Mouse (Mus musculus): Measurements from ENCODE around the gene Rpl18. TPM values are rescaled to one million over a fixed set of nuclear protein-coding genes. Genes with fewer than 3 reads are reported as not detected.

The Rpl18 gene
- total RNA-seq, 1 experiment = 3,487 TPM

GRCm38 (mm10) chr7:45682144-45683126, 32.8 kb upstream of the Rpl18 start:
- Histone ChIP-seq H3K4me1 (ENCODE audit: control insufficient read depth in 2 of 2, insufficient read depth in 2 of 2, low read length in 2 of 2, poor library complexity in 1 of 2) (peaks cover 0 to 11% of the 10 kb centered on the region in 2 experiments; a peak in 1 of 4 replicates), H3K9me3 (ENCODE audit: control insufficient read depth, insufficient read depth, low read depth, low read length) (no peaks in the 10 kb centered on the region), H3K27ac (ENCODE audit: insufficient read depth, low read depth, low read length, poor library complexity, severe bottlenecking) (peak overlapping the region; percentile 62), H3K9ac (ENCODE audit: insufficient read depth, low read depth, low read length, poor library complexity, severe bottlenecking) (peak overlapping the region; percentile 76), H3K36me3 (ENCODE audit: control insufficient read depth, insufficient read depth, low read length, poor library complexity, severe bottlenecking) (no peaks in the 10 kb centered on the region; the same call in 1 of the 2 replicates), H3K4me3 (ENCODE audit: insufficient read depth in 1 of 2, low read depth in 1 of 2, low read length in 2 of 2, poor library complexity in 1 of 2, severe bottlenecking in 1 of 2) (peak overlapping the region; percentile 11 to 15; a peak in 1 of 4 replicates)
- in situ Hi-C loops (cut with MboI; ENCODE audit: low sequenced_read_pairs in 2 of 2, unreplicated experiment in 2 of 2) = no loop called here
- peak; percentile 92 for DNase-seq (ENCODE audit: low read depth, low spot score)
- peak; percentile 43; the same call in 1 of the 2 replicates for TF ChIP-seq HCFC1 (IDR thresholded peaks at IDR 0.05; ENCODE audit: borderline replicate concordance, insufficient read depth, low read length)
- TF ChIP-seq MAFK (IDR thresholded peaks at IDR 0.05; ENCODE audit: insufficient read depth, low read depth, low read length) = no peak
- peak; percentile 73; the same call in 1 of the 2 replicates for TF ChIP-seq ZC3H11A (IDR thresholded peaks at IDR 0.05; ENCODE audit: borderline replicate concordance, low read depth, low read length)

GRCm38 (mm10) chr7:45683396-45684050, 31.7 kb upstream of the Rpl18 start, which contains the start of gene Ntn5:
TSS of gene Ntn5 (plus strand) at chr7:45684022.
- H3K4me3 ChIP-seq (ENCODE audit: insufficient read depth in 1 of 2, low read depth in 1 of 2, low read length in 2 of 2, poor library complexity in 1 of 2, severe bottlenecking in 1 of 2) = peak within 1 kb of the TSS in 1 of 2 experiments; percentile 36; a peak in 1 of 4 replicates
- H3K4me1 ChIP-seq (ENCODE audit: control insufficient read depth in 2 of 2, insufficient read depth in 2 of 2, low read length in 2 of 2, poor library complexity in 1 of 2) = peaks cover 0 to 11% of the 10 kb centered on the region in 2 experiments; a peak in 1 of 4 replicates
- DNase-seq (ENCODE audit: low read depth, low spot score) = no peak
- in situ Hi-C loops (cut with MboI; ENCODE audit: low sequenced_read_pairs in 2 of 2, unreplicated experiment in 2 of 2) = no loop called here
- H3K9ac ChIP-seq (ENCODE audit: insufficient read depth, low read depth, low read length, poor library complexity, severe bottlenecking) = peak within 1 kb of the TSS; percentile 52; the same call in 1 of the 2 replicates
- no peak for TF ChIP-seq MAFK (IDR thresholded peaks at IDR 0.05; ENCODE audit: insufficient read depth, low read depth, low read length)
- TF ChIP-seq CHD2 (IDR thresholded peaks at IDR 0.05; ENCODE audit: low read depth, low read length) = no peak
- H3K9me3 ChIP-seq (ENCODE audit: control insufficient read depth, insufficient read depth, low read depth, low read length) = no peaks in the 10 kb centered on the region
- no peak within 1 kb of the TSS for H3K27ac ChIP-seq (ENCODE audit: insufficient read depth, low read depth, low read length, poor library complexity, severe bottlenecking)
- H3K36me3 ChIP-seq (ENCODE audit: control insufficient read depth, insufficient read depth, low read length, poor library complexity, severe bottlenecking) = no peaks in the 10 kb centered on the region

GRCm38 (mm10) chr7:45685811-45686210, 29.4 kb upstream of the Rpl18 start:
- Histone ChIP-seq H3K27ac (ENCODE audit: insufficient read depth, low read depth, low read length, poor library complexity, severe bottlenecking) (no peak overlapping the region), H3K9me3 (ENCODE audit: control insufficient read depth, insufficient read depth, low read depth, low read length) (no peaks in the 10 kb centered on the region), H3K36me3 (ENCODE audit: control insufficient read depth, insufficient read depth, low read length, poor library complexity, severe bottlenecking) (no peaks in the 10 kb centered on the region), H3K4me1 (ENCODE audit: control insufficient read depth in 2 of 2, insufficient read depth in 2 of 2, low read length in 2 of 2, poor library complexity in 1 of 2) (peaks cover 0 to 14% of the 10 kb centered on the region in 2 experiments; a peak in 1 of 4 replicates), H3K4me3 (ENCODE audit: insufficient read depth in 1 of 2, low read depth in 1 of 2, low read length in 2 of 2, poor library complexity in 1 of 2, severe bottlenecking in 1 of 2) (no peak overlapping the region), H3K9ac (ENCODE audit: insufficient read depth, low read depth, low read length, poor library complexity, severe bottlenecking) (no peak overlapping the region)
- TF ChIP-seq ZNF384 (IDR thresholded peaks at IDR 0.05; ENCODE audit: low read depth, low read length) (no peak), HCFC1 (IDR thresholded peaks at IDR 0.05; ENCODE audit: borderline replicate concordance, insufficient read depth, low read length) (no peak), MAFK (IDR thresholded peaks at IDR 0.05; ENCODE audit: insufficient read depth, low read depth, low read length) (no peak), ZC3H11A (IDR thresholded peaks at IDR 0.05; ENCODE audit: borderline replicate concordance, low read depth, low read length) (no peak), CHD2 (IDR thresholded peaks at IDR 0.05; ENCODE audit: low read depth, low read length) (no peak)
- in situ Hi-C loops (cut with MboI; ENCODE audit: low sequenced_read_pairs in 2 of 2, unreplicated experiment in 2 of 2) = no loop called here
- DNase-seq (ENCODE audit: low read depth, low spot score) = no peak

- no peak overlapping the region for H3K9ac ChIP-seq (ENCODE audit: insufficient read depth, low read depth, low read length, poor library complexity, severe bottlenecking)
- H3K36me3 ChIP-seq (ENCODE audit: control insufficient read depth, insufficient read depth, low read length, poor library complexity, severe bottlenecking) = no peaks in the 10 kb centered on the region
- no peak overlapping the region for H3K27ac ChIP-seq (ENCODE audit: insufficient read depth, low read depth, low read length, poor library complexity, severe bottlenecking)
- H3K4me1 ChIP-seq (ENCODE audit: control insufficient read depth in 2 of 2, insufficient read depth in 2 of 2, low read length in 2 of 2, poor library complexity in 1 of 2) = peaks cover 0 to 20% of the 10 kb centered on the region in 2 experiments; a peak in 1 of 4 replicates
- H3K9me3 ChIP-seq (ENCODE audit: control insufficient read depth, insufficient read depth, low read depth, low read length) = no peaks in the 10 kb centered on the region
- DNase-seq (ENCODE audit: low read depth, low spot score) = no peak
- TF ChIP-seq HCFC1 (IDR thresholded peaks at IDR 0.05; ENCODE audit: borderline replicate concordance, insufficient read depth, low read length) (no peak), MAFK (IDR thresholded peaks at IDR 0.05; ENCODE audit: insufficient read depth, low read depth, low read length) (no peak), CHD2 (IDR thresholded peaks at IDR 0.05; ENCODE audit: low read depth, low read length) (no peak), ZC3H11A (IDR thresholded peaks at IDR 0.05; ENCODE audit: borderline replicate concordance, low read depth, low read length) (no peak), ZNF384 (IDR thresholded peaks at IDR 0.05; ENCODE audit: low read depth, low read length) (no peak)
- no peak overlapping the region for H3K4me3 ChIP-seq (ENCODE audit: insufficient read depth in 1 of 2, low read depth in 1 of 2, low read length in 2 of 2, poor library complexity in 1 of 2, severe bottlenecking in 1 of 2)
- in situ Hi-C loops (cut with MboI; ENCODE audit: low sequenced_read_pairs in 2 of 2, unreplicated experiment in 2 of 2) = no loop called here
Observed at GRCm38 (mm10) chr7:45686841-45687240, 28.4 kb upstream of the Rpl18 start.
